Mouse (Mus musculus): ENCODE results near the gene Trim16.

The Trim16 gene

GRCm38 (mm10) chr11:62845730-62846129, 25.7 kb downstream of the Trim16 start:
- no peaks in the 10 kb centered on the region for H3K36me3 ChIP-seq (ENCODE audit: insufficient read depth, low read length)
- TF ChIP-seq NANOG (IDR thresholded peaks at IDR 0.05; ENCODE audit: borderline replicate concordance, low read length) (peak; percentile 87), POU5F1 (IDR thresholded peaks at IDR 0.05; ENCODE audit: borderline replicate concordance, low read length) (0 out of 2 replicates have a peak, but pooled peaks have one; percentile 27), CTCF (conservative IDR thresholded peaks at IDR 0.05; ENCODE audit: low read length) (no peak)

DNA sequence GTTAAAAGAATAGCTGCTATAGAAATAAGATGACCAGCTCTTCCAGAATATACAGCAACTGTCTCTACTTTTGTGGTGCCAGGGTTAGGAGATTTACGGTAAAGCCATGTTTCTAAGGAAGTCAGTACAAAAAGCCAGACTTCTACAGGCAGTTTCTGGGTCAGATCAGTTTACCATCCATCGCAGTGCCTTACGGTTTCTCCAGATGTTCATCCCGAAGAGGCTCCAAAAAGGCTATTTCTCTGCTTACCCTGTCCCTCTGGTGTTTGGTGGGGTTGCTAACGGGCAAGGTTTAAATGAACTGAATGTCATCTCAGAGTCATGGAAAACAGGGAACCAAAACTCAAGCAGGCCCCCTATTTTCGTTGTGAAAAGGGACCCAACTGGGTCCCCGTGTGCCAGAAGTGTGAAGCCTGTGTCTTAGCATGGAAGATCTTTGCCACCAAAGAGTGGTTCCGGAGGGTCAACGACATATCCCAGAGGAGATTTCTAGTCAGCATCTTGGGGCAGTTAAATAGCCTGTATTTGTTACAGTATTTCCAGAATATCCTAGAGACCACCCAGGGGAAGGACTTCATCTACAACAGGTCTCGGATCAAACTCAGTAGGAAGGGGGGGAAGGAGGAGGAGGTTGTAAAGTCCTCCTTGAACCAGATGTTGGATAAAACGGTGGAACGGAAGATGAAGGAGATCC, 27.1 kb downstream of the Trim16 start, which contains the start of gene Fbxw10:
Gene Fbxw10 (plus strand): TSS at position 109 of the 694 bp plus-strand sequence.
- TF ChIP-seq POU5F1 (IDR thresholded peaks at IDR 0.05; ENCODE audit: borderline replicate concordance, low read length) (no peak), NANOG (IDR thresholded peaks at IDR 0.05; ENCODE audit: borderline replicate concordance, low read length) (no peak), CTCF (conservative IDR thresholded peaks at IDR 0.05; ENCODE audit: low read length) (no peak)
- Histone ChIP-seq H3K9me3 (ENCODE audit: low read length) (no peaks in the 10 kb centered on the region), H3K4me3 (replicated peaks; ENCODE audit: low read length) (peak within 1 kb of the TSS; percentile 66), H3K36me3 (ENCODE audit: insufficient read depth, low read length) (no peaks in the 10 kb centered on the region), H3K27me3 (ENCODE audit: insufficient read depth, low read length) (no peaks in the 10 kb centered on the region), H3K4me1 (replicated peaks; ENCODE audit: low read depth, low read length) (peaks cover 49% of the 10 kb centered on the region)

More at GRCm38 (mm10) chr11:62845730-62846129, 25.7 kb downstream of the Trim16 start:
- H3K9me3 ChIP-seq (ENCODE audit: low read length), result no peaks in the 10 kb centered on the region
- H3K4me1 ChIP-seq (replicated peaks; ENCODE audit: low read depth, low read length), result peaks cover 51% of the 10 kb centered on the region
- no peaks in the 10 kb centered on the region for H3K27me3 ChIP-seq (ENCODE audit: insufficient read depth, low read length)
- H3K4me3 ChIP-seq (replicated peaks; ENCODE audit: low read length), result peak overlapping the region; percentile 55

DNA sequence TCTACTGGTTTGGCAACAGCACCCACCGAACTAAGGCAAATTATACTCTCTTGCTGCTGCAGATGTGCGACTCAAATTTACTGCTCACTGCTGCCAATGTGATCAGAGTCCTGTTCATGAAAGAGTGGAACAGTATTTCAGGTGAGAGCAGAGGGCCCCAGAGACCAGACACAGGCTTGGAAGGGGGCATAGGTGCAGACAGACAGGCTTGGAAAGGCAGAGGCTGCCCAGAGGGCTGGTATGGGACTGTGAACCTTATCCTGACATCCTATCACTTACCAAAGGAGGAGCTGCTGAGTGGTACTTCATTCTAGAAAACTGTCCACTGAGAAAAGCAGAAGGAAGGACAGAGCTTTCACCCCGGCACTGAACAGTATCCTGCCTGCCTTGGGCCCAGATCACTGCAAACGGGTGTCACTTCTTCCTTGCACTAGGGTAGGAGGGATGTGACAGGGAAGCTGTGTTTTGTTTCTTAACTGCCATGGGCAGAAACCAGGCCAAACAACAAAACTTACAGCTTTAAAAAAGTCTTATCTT, 27.7 kb downstream of the Trim16 start:
- no peaks in the 10 kb centered on the region for H3K36me3 ChIP-seq (ENCODE audit: insufficient read depth, low read length)
- TF ChIP-seq POU5F1 (IDR thresholded peaks at IDR 0.05; ENCODE audit: borderline replicate concordance, low read length) (no peak), NANOG (IDR thresholded peaks at IDR 0.05; ENCODE audit: borderline replicate concordance, low read length) (no peak), CTCF (conservative IDR thresholded peaks at IDR 0.05; ENCODE audit: low read length) (no peak)
- no peaks in the 10 kb centered on the region for H3K27me3 ChIP-seq (ENCODE audit: insufficient read depth, low read length)
- peaks cover 49% of the 10 kb centered on the region for H3K4me1 ChIP-seq (replicated peaks; ENCODE audit: low read depth, low read length)
- H3K4me3 ChIP-seq (replicated peaks; ENCODE audit: low read length), result peak overlapping the region; percentile 66; the same call in 1 of the 2 replicates
- H3K9me3 ChIP-seq (ENCODE audit: low read length), result no peaks in the 10 kb centered on the region

- TF ChIP-seq NANOG (IDR thresholded peaks at IDR 0.05; ENCODE audit: borderline replicate concordance, low read length) (no peak), CTCF (conservative IDR thresholded peaks at IDR 0.05; ENCODE audit: low read length) (no peak), POU5F1 (IDR thresholded peaks at IDR 0.05; ENCODE audit: borderline replicate concordance, low read length) (no peak)
- no peaks in the 10 kb centered on the region for H3K27me3 ChIP-seq (ENCODE audit: insufficient read depth, low read length)
- H3K4me1 ChIP-seq (replicated peaks; ENCODE audit: low read depth, low read length), result peaks cover 51% of the 10 kb centered on the region
- no peak overlapping the region for H3K4me3 ChIP-seq (replicated peaks; ENCODE audit: low read length)
- H3K36me3 ChIP-seq (ENCODE audit: insufficient read depth, low read length), result no peaks in the 10 kb centered on the region
- H3K9me3 ChIP-seq (ENCODE audit: low read length), result no peaks in the 10 kb centered on the region
These were observed 28.3 kb downstream of the Trim16 start for GRCm38 (mm10) chr11:62848301-62848700.

GRCm38 (mm10) chr11:62851199-62851598, 31.2 kb downstream of the Trim16 start:
- Histone ChIP-seq H3K4me3 (replicated peaks; ENCODE audit: low read length) (no peak overlapping the region), H3K36me3 (ENCODE audit: insufficient read depth, low read length) (no peaks in the 10 kb centered on the region), H3K27me3 (ENCODE audit: insufficient read depth, low read length) (no peaks in the 10 kb centered on the region), H3K4me1 (replicated peaks; ENCODE audit: low read depth, low read length) (peaks cover 34% of the 10 kb centered on the region), H3K9me3 (ENCODE audit: low read length) (no peaks in the 10 kb centered on the region)
- TF ChIP-seq NANOG (IDR thresholded peaks at IDR 0.05; ENCODE audit: borderline replicate concordance, low read length) (no peak), POU5F1 (IDR thresholded peaks at IDR 0.05; ENCODE audit: borderline replicate concordance, low read length) (no peak), CTCF (conservative IDR thresholded peaks at IDR 0.05; ENCODE audit: low read length) (no peak)

DNA sequence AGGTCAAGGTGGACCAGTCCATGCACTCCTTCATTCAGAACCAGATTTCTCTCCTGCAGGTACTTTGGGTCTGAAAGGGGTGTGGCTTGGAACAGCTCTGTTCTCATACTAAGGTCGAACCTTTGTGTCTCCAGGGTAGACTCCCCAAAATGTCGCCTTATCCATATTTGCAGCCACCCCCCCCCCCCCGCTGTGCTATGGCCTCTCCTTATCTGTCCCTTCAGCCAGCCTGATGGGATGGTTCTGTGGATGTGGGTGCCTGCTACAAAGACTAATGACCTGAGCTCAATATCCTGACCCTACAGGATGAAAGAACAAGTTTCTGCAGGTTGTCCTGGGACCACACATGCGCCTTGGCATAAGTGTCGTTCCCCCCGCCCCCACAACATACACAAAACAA, 33.3 kb downstream of the Trim16 start:
- Histone ChIP-seq H3K36me3 (ENCODE audit: insufficient read depth, low read length) (no peaks in the 10 kb centered on the region), H3K27me3 (ENCODE audit: insufficient read depth, low read length) (no peaks in the 10 kb centered on the region), H3K4me1 (replicated peaks; ENCODE audit: low read depth, low read length) (peaks cover 12% of the 10 kb centered on the region), H3K4me3 (replicated peaks; ENCODE audit: low read length) (no peak overlapping the region), H3K9me3 (ENCODE audit: low read length) (no peaks in the 10 kb centered on the region)
- TF ChIP-seq CTCF (conservative IDR thresholded peaks at IDR 0.05; ENCODE audit: low read length) (no peak), NANOG (IDR thresholded peaks at IDR 0.05; ENCODE audit: borderline replicate concordance, low read length) (no peak)

DNA sequence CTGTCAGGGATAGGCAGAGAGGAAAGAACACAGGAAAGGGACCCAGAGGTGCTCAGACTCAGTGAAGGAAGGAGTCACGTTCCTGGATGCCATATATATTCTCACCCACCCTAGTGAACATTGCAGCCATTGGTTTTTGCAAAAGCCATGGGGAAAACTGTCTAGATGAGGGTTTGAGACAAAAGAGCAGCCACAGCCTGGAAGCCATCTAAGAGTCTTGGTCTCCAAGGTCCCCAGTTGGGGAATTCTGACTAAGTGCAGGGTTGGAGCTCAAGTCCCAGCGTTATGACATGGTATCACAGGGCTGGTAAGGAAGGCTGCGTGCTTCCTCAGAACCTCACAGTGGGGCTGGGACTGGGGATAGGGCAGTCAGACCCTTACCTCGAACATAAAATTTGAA, 45.5 kb downstream of the Trim16 start:
- TF ChIP-seq CTCF (conservative IDR thresholded peaks at IDR 0.05; ENCODE audit: low read length), result no peak
- no peak for TF ChIP-seq POU5F1 (IDR thresholded peaks at IDR 0.05; ENCODE audit: borderline replicate concordance, low read length)
- TF ChIP-seq NANOG (IDR thresholded peaks at IDR 0.05; ENCODE audit: borderline replicate concordance, low read length), result no peak
- no peak overlapping the region for H3K4me3 ChIP-seq (replicated peaks; ENCODE audit: low read length)
- H3K27me3 ChIP-seq (ENCODE audit: insufficient read depth, low read length), result peaks cover 4% of the 10 kb centered on the region; the same call in 1 of the 2 replicates
- H3K36me3 ChIP-seq (ENCODE audit: insufficient read depth, low read length), result no peaks in the 10 kb centered on the region
- no peaks in the 10 kb centered on the region for H3K4me1 ChIP-seq (replicated peaks; ENCODE audit: low read depth, low read length)
- no peaks in the 10 kb centered on the region for H3K9me3 ChIP-seq (ENCODE audit: low read length)

DNA sequence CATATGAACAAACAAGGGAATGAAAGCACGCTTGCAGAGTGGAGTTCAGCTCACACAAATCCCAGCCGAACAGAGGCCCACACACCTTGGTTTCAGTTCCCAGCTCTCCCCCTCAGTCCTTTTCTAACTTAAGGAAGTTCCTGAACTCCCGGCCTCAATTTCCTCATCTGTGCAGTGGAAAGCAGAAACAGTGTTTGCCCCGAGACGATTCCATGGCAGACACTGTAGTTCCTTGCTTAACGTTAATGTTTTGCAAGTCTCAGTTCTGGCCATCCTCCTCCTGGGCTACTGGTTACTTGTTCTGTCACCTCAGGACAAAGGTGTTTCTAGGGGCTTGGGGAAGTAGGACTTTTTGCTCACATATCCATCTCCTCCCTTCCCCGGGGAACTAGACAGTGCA, 46.7 kb downstream of the Trim16 start:
- no peak overlapping the region for H3K4me3 ChIP-seq (replicated peaks; ENCODE audit: low read length)
- H3K36me3 ChIP-seq (ENCODE audit: insufficient read depth, low read length), result no peaks in the 10 kb centered on the region
- H3K9me3 ChIP-seq (ENCODE audit: low read length), result no peaks in the 10 kb centered on the region
- TF ChIP-seq CTCF (conservative IDR thresholded peaks at IDR 0.05; ENCODE audit: low read length) (no peak), NANOG (IDR thresholded peaks at IDR 0.05; ENCODE audit: borderline replicate concordance, low read length) (no peak), POU5F1 (IDR thresholded peaks at IDR 0.05; ENCODE audit: borderline replicate concordance, low read length) (no peak)
- peaks cover 4% of the 10 kb centered on the region; the same call in 1 of the 2 replicates for H3K27me3 ChIP-seq (ENCODE audit: insufficient read depth, low read length)
- no peaks in the 10 kb centered on the region for H3K4me1 ChIP-seq (replicated peaks; ENCODE audit: low read depth, low read length)

All from E14TG2a.4 (cell line).